Mouse (Mus musculus): ENCODE results near the gene Mrps6. TPM values are rescaled to one million over a fixed set of nuclear protein-coding genes. Genes with fewer than 3 reads are reported as not detected.
"Not testable (repeated sequence)": the region's sequence is repeated elsewhere in the genome, so short reads cannot be mapped to it uniquely, and the experiment has no call there.

The Mrps6 gene
- polyA plus RNA-seq, 1 experiment from 2014 or later: 164 TPM

GRCm38 (mm10) chr16:92099598-92099997 lies 41.5 kb downstream of the Mrps6 start:
- WGBS: 80% methylated on average over 16 of the region's 16 CpGs
- peaks cover 9% of the 10 kb centered on the region for H3K36me3 ChIP-seq (ENCODE audit: insufficient read depth, low read length)
- no peak overlapping the region for H3K4me3 ChIP-seq (ENCODE audit: low read length)
- no peaks in the 10 kb centered on the region for H3K27me3 ChIP-seq (ENCODE audit: insufficient read depth, low read length)
- no peak for ATAC-seq (ENCODE audit: low FRiP score, low TSS enrichment)
- no peaks in the 10 kb centered on the region for H3K9me3 ChIP-seq (ENCODE audit: low read length)
- H3K4me2 ChIP-seq (replicated peaks; ENCODE audit: low read depth, low read length): no peak overlapping the region
- H3K9ac ChIP-seq (replicated peaks; ENCODE audit: low read length): no peak overlapping the region
- H3K27ac ChIP-seq (ENCODE audit: low read length): no peak overlapping the region
- peaks cover 14% of the 10 kb centered on the region for H3K4me1 ChIP-seq (ENCODE audit: insufficient read depth, low read length)

GRCm38 (mm10) chr16:92100111-92100510 lies 42.0 kb downstream of the Mrps6 start:
- Histone ChIP-seq H3K4me2 (replicated peaks; ENCODE audit: low read depth, low read length) (no peak overlapping the region), H3K9me3 (ENCODE audit: low read length) (no peaks in the 10 kb centered on the region), H3K4me1 (ENCODE audit: insufficient read depth, low read length) (peaks cover 14% of the 10 kb centered on the region), H3K27me3 (ENCODE audit: insufficient read depth, low read length) (no peaks in the 10 kb centered on the region), H3K9ac (replicated peaks; ENCODE audit: low read length) (no peak overlapping the region), H3K36me3 (ENCODE audit: insufficient read depth, low read length) (peaks cover 9% of the 10 kb centered on the region; the same call in 1 of the 2 replicates), H3K4me3 (ENCODE audit: low read length) (no peak overlapping the region), H3K27ac (ENCODE audit: low read length) (no peak overlapping the region)
- ATAC-seq (ENCODE audit: low FRiP score, low TSS enrichment): no peak
- WGBS: 70% methylated on average over 4 of the region's 4 CpGs

- H3K9ac ChIP-seq (replicated peaks; ENCODE audit: low read length): no peak overlapping the region
- peaks cover 9% of the 10 kb centered on the region; the same call in 1 of the 2 replicates for H3K36me3 ChIP-seq (ENCODE audit: insufficient read depth, low read length)
- peaks cover 17% of the 10 kb centered on the region for H3K4me1 ChIP-seq (ENCODE audit: insufficient read depth, low read length)
- H3K4me2 ChIP-seq (replicated peaks; ENCODE audit: low read depth, low read length): no peak overlapping the region
- 60% methylated on average over 5 of the region's 5 CpGs for WGBS
- H3K27me3 ChIP-seq (ENCODE audit: insufficient read depth, low read length): no peaks in the 10 kb centered on the region
- H3K27ac ChIP-seq (ENCODE audit: low read length): no peak overlapping the region
- no peak overlapping the region for H3K4me3 ChIP-seq (ENCODE audit: low read length)
- H3K9me3 ChIP-seq (ENCODE audit: low read length): no peaks in the 10 kb centered on the region
- ATAC-seq (ENCODE audit: low FRiP score, low TSS enrichment): no peak
Measured at GRCm38 (mm10) chr16:92102115-92102514, 44.0 kb downstream of the Mrps6 start.

- not testable (repeated sequence) for H3K36me3 ChIP-seq (ENCODE audit: insufficient read depth, low read length); H3K9me3 ChIP-seq (ENCODE audit: low read length); H3K4me3 ChIP-seq (ENCODE audit: low read length); H3K9ac ChIP-seq (replicated peaks; ENCODE audit: low read length); ATAC-seq (ENCODE audit: low FRiP score, low TSS enrichment); H3K4me2 ChIP-seq (replicated peaks; ENCODE audit: low read depth, low read length); H3K27me3 ChIP-seq (ENCODE audit: insufficient read depth, low read length); H3K27ac ChIP-seq (ENCODE audit: low read length)
- peaks cover 17% of the 10 kb centered on the region for H3K4me1 ChIP-seq (ENCODE audit: insufficient read depth, low read length)
- WGBS: 93% methylated on average over 6 of the region's 7 CpGs
Measured at GRCm38 (mm10) chr16:92102931-92103330, 44.9 kb downstream of the Mrps6 start.

GRCm38 (mm10) chr16:92103572-92104331 lies 45.7 kb downstream of the Mrps6 start:
- H3K9ac ChIP-seq (replicated peaks; ENCODE audit: low read length): no peak overlapping the region
- H3K9me3 ChIP-seq (ENCODE audit: low read length): no peaks in the 10 kb centered on the region
- no peak overlapping the region for H3K4me3 ChIP-seq (ENCODE audit: low read length)
- 53% methylated on average over 9 of the region's 9 CpGs for WGBS
- peaks cover 9% of the 10 kb centered on the region; the same call in 1 of the 2 replicates for H3K36me3 ChIP-seq (ENCODE audit: insufficient read depth, low read length)
- H3K4me2 ChIP-seq (replicated peaks; ENCODE audit: low read depth, low read length): no peak overlapping the region
- H3K27me3 ChIP-seq (ENCODE audit: insufficient read depth, low read length): no peaks in the 10 kb centered on the region
- H3K27ac ChIP-seq (ENCODE audit: low read length): peak overlapping the region; percentile 68
- peaks cover 12% of the 10 kb centered on the region; the same call in 1 of the 2 replicates for H3K4me1 ChIP-seq (ENCODE audit: insufficient read depth, low read length)
- ATAC-seq (ENCODE audit: low FRiP score, low TSS enrichment): peak; percentile 73

- no peak for ATAC-seq (ENCODE audit: low FRiP score, low TSS enrichment)
- Histone ChIP-seq H3K36me3 (ENCODE audit: insufficient read depth, low read length) (peaks cover 9% of the 10 kb centered on the region; the same call in 1 of the 2 replicates), H3K4me1 (ENCODE audit: insufficient read depth, low read length) (peaks cover 12% of the 10 kb centered on the region; the same call in 1 of the 2 replicates), H3K4me2 (replicated peaks; ENCODE audit: low read depth, low read length) (no peak overlapping the region), H3K27ac (ENCODE audit: low read length) (no peak overlapping the region; the same call in 1 of the 2 replicates), H3K4me3 (ENCODE audit: low read length) (no peak overlapping the region), H3K9me3 (ENCODE audit: low read length) (no peaks in the 10 kb centered on the region), H3K27me3 (ENCODE audit: insufficient read depth, low read length) (no peaks in the 10 kb centered on the region), H3K9ac (replicated peaks; ENCODE audit: low read length) (no peak overlapping the region)
- 95% methylated on average over 2 of the region's 2 CpGs for WGBS
Measured at GRCm38 (mm10) chr16:92104332-92104590, 46.2 kb downstream of the Mrps6 start.

GRCm38 (mm10) chr16:92104951-92105350 lies 46.9 kb downstream of the Mrps6 start:
- 82% methylated on average over 2 of the region's 2 CpGs for WGBS
- peaks cover 5% of the 10 kb centered on the region; the same call in 1 of the 2 replicates for H3K36me3 ChIP-seq (ENCODE audit: insufficient read depth, low read length)
- no peaks in the 10 kb centered on the region for H3K27me3 ChIP-seq (ENCODE audit: insufficient read depth, low read length)
- no peak overlapping the region for H3K4me2 ChIP-seq (replicated peaks; ENCODE audit: low read depth, low read length)
- H3K9ac ChIP-seq (replicated peaks; ENCODE audit: low read length): no peak overlapping the region
- H3K4me3 ChIP-seq (ENCODE audit: low read length): no peak overlapping the region
- H3K9me3 ChIP-seq (ENCODE audit: low read length): no peaks in the 10 kb centered on the region
- ATAC-seq (ENCODE audit: low FRiP score, low TSS enrichment): no peak
- H3K4me1 ChIP-seq (ENCODE audit: insufficient read depth, low read length): peaks cover 12% of the 10 kb centered on the region; the same call in 1 of the 2 replicates
- H3K27ac ChIP-seq (ENCODE audit: low read length): no peak overlapping the region

- H3K4me3 ChIP-seq (ENCODE audit: low read length): no peak overlapping the region
- H3K27me3 ChIP-seq (ENCODE audit: insufficient read depth, low read length): no peaks in the 10 kb centered on the region
- WGBS: 68% methylated on average over 3 of the region's 3 CpGs
- H3K36me3 ChIP-seq (ENCODE audit: insufficient read depth, low read length): 0 out of 2 replicates have a peak, but pooled peaks cover 3% of the 10 kb centered on the region
- no peak for ATAC-seq (ENCODE audit: low FRiP score, low TSS enrichment)
- H3K27ac ChIP-seq (ENCODE audit: low read length): no peak overlapping the region
- H3K9me3 ChIP-seq (ENCODE audit: low read length): no peaks in the 10 kb centered on the region
- H3K4me2 ChIP-seq (replicated peaks; ENCODE audit: low read depth, low read length): no peak overlapping the region
- no peak overlapping the region for H3K9ac ChIP-seq (replicated peaks; ENCODE audit: low read length)
- H3K4me1 ChIP-seq (ENCODE audit: insufficient read depth, low read length): peaks cover 12% of the 10 kb centered on the region; the same call in 1 of the 2 replicates
Measured at GRCm38 (mm10) chr16:92105631-92106030, 47.6 kb downstream of the Mrps6 start.

- no peak overlapping the region for H3K4me3 ChIP-seq (ENCODE audit: low read length)
- peaks cover 12% of the 10 kb centered on the region; the same call in 1 of the 2 replicates for H3K4me1 ChIP-seq (ENCODE audit: insufficient read depth, low read length)
- 95% methylated on average over 5 of the region's 5 CpGs for WGBS
- no peaks in the 10 kb centered on the region for H3K9me3 ChIP-seq (ENCODE audit: low read length)
- H3K27ac ChIP-seq (ENCODE audit: low read length): no peak overlapping the region
- H3K9ac ChIP-seq (replicated peaks; ENCODE audit: low read length): no peak overlapping the region
- peaks cover 4% of the 10 kb centered on the region; the same call in 1 of the 2 replicates for H3K36me3 ChIP-seq (ENCODE audit: insufficient read depth, low read length)
- H3K27me3 ChIP-seq (ENCODE audit: insufficient read depth, low read length): no peaks in the 10 kb centered on the region
- ATAC-seq (ENCODE audit: low FRiP score, low TSS enrichment): no peak
- no peak overlapping the region for H3K4me2 ChIP-seq (replicated peaks; ENCODE audit: low read depth, low read length)
Measured at GRCm38 (mm10) chr16:92107346-92107745, 49.3 kb downstream of the Mrps6 start.

GRCm38 (mm10) chr16:92114706-92115241 lies 56.7 kb downstream of the Mrps6 start:
- Histone ChIP-seq H3K27me3 (ENCODE audit: insufficient read depth, low read length) (no peaks in the 10 kb centered on the region), H3K36me3 (ENCODE audit: insufficient read depth, low read length) (peaks cover 15% of the 10 kb centered on the region), H3K4me1 (ENCODE audit: insufficient read depth, low read length) (peaks cover 7% of the 10 kb centered on the region; the same call in 1 of the 2 replicates), H3K27ac (ENCODE audit: low read length) (no peak overlapping the region), H3K9me3 (ENCODE audit: low read length) (no peaks in the 10 kb centered on the region), H3K4me3 (ENCODE audit: low read length) (no peak overlapping the region), H3K4me2 (replicated peaks; ENCODE audit: low read depth, low read length) (no peak overlapping the region), H3K9ac (replicated peaks; ENCODE audit: low read length) (no peak overlapping the region)
- no peak for ATAC-seq (ENCODE audit: low FRiP score, low TSS enrichment)
- WGBS: 77% methylated on average over 5 of the region's 5 CpGs

Measured in kidney, embryonic 16.5 days (tissue).